Mouse (Mus musculus) left cerebral cortex, postnatal 36 days (tissue): ENCODE measurements around the gene Crlf2. TPM values are rescaled to one million over a fixed set of nuclear protein-coding genes. Genes with fewer than 3 reads are reported as not detected.
A peak's percentile ranks its signal among the peaks of the same experiment; 100 is the strongest.

Experiments
- DNase-seq, 2 experiments: peaks; one replicate each; pipeline ENCODE4 v3.0.0; 2021 to 2022; ENCODE audit warnings: low spot score in 2 of 2, mixed read lengths in 1 of 2
- intact Hi-C: fragments of 180-260 bp; cut with DNase I; formaldehyde crosslinking; loops from one replicate; pipeline ENCODE4 v1.15.1; 2025
- total RNA-seq, 2 experiments: library from RNA; stranded (reverse); gene quantifications; 2 replicates each; pipeline ENCODE4 v1.2.3; 2021

The Crlf2 gene
- total RNA-seq, 2 experiments from 2014 or later: 29.3 to 33.7 TPM

DNA sequence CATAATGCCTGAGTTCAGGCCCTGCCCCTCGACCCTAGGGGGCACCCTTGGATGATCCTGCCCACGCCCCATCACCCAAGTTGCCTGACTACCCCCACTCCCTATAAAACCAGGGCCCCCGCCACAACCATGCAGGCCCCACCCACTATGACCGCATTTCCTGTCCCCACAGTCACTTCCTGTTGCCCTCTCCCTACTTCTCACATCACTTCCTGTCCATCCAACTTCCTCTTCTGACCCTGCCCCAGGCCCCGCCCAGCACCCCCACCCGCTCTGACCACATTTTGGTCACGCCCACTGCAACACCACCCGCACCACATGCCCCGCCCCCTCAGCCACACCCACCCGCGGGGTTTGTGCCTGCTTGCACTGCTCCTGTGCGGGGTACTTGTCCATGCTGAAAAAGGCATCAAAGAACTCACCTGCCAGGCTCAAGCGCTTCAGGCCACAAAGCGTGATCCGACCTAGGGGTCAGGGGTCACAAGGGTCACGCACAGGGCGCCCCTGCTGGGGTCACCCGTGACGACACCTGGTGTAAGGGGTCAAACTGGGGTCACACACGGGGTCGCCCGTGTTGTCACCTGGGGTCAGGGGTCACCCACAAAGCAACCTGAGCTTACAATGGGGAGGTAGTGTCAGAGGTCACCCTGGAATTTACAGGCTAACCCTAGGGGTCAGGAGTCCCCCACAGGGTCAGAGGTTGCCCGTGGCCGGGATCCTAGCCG lies 7.6 kb downstream of the Crlf2 start:
- intact Hi-C loops: loop anchor here (10.0 kb wide), 1 partner anchor 314 kb away; no protein-coding TSS in a partner anchor
- DNase-seq: no peak

DNA sequence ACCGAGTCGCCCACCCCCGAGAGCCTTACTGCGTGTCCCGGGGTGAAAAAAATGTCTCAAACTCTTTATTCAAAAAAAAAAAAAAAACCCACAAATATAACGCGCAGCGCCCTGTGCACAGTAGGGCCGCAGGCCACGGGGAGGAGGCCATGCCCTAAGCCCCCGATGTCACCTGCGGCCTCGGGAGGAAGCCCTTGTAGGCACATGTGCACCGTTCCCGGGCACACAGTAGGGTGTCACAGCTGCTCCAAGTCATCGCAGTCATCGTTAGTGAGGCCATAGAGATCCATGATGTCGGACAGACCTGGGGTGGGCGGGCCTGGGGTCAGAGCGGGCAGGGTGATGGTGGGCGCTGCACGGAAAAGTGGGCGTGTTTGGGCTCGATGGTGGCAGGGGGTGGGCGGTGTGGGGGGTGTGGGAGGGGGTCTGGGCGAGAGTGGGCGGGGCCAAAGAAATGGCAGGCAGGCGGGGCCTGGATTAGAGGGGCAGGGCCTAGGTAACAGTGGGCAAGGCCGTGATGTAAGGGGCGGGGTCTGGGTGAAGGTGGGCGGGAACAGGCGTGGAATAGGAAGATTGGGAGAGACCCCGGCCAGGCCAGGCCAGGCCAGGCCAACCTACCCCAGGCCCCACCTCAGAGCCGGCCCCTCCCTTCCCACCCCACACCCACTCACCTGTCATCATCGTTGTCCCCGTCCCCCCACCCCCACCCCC lies 8.4 kb downstream of the Crlf2 start:
- intact Hi-C loops: loop anchor here (10.0 kb wide), 1 partner anchor 314 kb away; no protein-coding TSS in a partner anchor
- no peak for DNase-seq

DNA sequence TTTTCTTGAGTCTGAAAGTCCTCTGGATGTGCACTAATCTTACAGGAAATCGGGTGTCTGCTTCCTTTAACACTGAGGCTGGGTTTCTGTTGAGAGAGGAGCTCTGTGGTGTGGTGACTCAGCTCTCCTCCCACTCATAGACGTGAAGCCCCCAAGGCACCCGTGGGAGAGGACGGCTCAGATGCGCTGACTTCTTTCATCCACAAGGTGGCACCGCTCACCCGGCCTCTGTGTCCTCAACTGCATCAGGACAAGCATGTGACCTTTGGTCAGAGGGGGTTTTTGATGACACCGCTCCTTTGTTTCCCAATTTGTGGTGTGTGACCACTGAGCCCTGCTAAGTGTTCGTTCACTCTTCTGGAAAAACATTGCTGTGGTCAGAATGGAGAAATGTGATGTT lies 10.1 kb downstream of the Crlf2 start:
- intact Hi-C loops: no loop called here
- peak in 1 of 2 experiments; percentile 27 for DNase-seq

DNA sequence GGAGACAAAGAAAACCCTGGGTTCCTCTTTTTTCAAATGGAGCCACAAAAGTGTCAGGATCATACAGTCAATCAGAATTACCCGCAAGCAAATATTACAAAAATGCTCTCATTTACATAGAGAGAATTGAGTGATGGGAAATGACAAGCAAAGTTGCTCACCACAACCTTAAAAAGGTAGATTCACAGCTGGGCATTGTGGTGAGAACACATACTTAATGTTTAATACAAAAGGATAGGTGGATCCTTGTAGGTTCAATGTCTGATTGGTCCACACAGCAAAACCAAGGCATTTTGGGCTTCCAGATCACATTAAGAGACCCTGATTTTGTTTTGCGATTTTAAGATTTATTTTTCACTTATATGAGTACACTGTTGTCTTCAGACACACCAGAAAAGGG lies 11.7 kb downstream of the Crlf2 start:
- intact Hi-C loops: no loop called here
- DNase-seq: no peak

DNA sequence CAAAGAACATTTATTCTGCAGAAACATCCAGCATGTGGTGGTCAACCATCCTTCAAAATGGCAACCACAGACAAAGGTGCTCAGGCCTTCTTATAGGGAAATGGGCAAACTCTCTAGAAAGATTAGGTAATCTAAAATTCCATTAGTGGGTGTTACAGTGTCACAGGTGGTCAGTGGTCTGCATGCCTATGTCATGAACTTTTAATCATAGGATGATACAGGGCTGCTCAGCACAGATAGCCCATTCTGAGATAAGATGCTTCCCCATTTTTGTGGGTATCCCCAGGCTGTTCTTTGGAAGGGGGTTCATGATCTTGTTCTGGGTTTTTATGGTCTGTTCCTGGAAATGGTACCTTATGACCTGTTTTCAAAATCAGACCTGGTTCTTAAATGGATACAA lies 49.1 kb downstream of the Crlf2 start:
- intact Hi-C loops: loop anchor here (5.0 kb wide), 1 partner anchor 513 kb away; no protein-coding TSS in a partner anchor
- no peak for DNase-seq

DNA sequence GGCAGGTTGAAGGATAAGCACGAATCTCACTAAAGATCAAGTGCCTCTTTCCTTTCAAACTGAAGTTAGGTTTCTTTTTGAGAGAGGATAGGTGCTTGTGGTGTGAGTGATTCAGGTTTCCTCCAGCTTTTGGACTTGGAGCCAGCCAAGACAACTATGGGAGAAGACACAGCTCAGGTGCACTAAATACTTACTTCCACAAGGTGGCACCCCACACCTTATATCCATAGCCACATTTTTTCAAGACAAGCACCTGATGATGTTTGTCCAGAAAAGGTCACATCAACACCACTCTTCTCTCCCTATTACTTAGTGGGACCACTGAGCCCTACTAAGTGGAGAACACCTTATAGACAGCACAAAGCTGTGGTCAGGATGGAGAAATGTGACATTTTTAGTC lies 52.1 kb downstream of the Crlf2 start:
- peak in 1 of 2 experiments; percentile 3 for DNase-seq
- intact Hi-C loops: loop anchor here (5.0 kb wide), 1 partner anchor 516 kb away; no protein-coding TSS in a partner anchor

Other genes with a start within 250 kb of the Crlf2 start
- gene Vmn2r16, start 228.8 kb downstream of the Crlf2 start, total RNA-seq: not detected
- gene Vmn2r17, start 139.3 kb downstream of the Crlf2 start, total RNA-seq: not detected
- 1 to 10 TPM; 1.8 to 2.0 TPM for gene 5430403G16Rik, start 132.0 kb upstream of the Crlf2 start, total RNA-seq
- 1 to 10 TPM; 3.6 to 3.9 TPM for gene 4930522L14Rik, start 192.9 kb upstream of the Crlf2 start, total RNA-seq